Mouse (Mus musculus): ENCODE measurements at regions not wholly inside any gene's neighbourhood (a gene's known extent, or its start where the extent isn't known, plus 50 kb on each side); places are given as distances from the start of the nearest gene placed in this dataset.

DNA sequence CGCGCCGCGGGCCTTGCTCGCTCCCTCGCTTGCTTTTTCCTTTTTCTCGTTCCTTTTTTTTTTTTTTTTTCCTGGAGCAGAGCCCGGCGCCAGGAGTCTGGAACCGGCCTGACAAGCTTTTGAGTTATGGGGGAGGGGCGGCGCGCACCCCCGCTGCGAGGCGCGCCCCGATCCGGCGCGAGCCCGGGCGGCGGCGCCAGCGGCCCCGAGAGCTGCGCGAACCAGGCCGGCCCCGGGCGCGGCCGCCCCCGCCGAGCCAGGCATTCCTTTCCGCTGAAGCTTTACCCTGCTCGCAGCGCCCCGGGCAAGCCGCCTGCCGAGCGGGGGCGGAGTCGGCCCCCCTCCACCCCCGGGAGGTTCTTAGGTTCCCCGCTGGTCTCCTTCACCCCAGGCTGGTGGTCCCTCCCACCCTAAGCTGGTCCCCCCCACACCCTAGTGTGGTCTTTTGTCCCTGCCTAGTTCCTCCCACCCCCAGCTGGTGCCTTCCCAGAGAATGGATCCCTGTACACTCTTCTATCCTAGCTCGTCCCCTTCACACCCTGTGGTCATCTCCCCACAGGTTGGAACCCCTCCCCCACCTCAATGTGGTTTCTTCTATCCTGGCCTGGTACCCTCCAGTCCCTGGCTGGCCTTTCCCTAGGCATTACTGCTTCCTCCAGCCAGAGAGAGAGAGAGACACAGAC, 95.3 kb downstream of the 1700001O22Rik start:
- TF ChIP-seq CTCF (IDR thresholded peaks at IDR 0.05; ENCODE audit: insufficient read depth, low read length) (no peak), POLR2A (IDR thresholded peaks at IDR 0.05; ENCODE audit: borderline replicate concordance, extremely low read depth, low read depth, low read length) (peak; percentile 36; the same call in 1 of the 2 replicates)
